Mouse (Mus musculus) stomach, embryonic 15.5 days (tissue): ENCODE data around the gene Rgsl1. TPM values are rescaled to one million over a fixed set of nuclear protein-coding genes. Genes with fewer than 3 reads are reported as not detected.

ENCODE experiments used
- ATAC-seq: fragments of 200-750 bp; cut with Nextera tagmentation; 2 replicates; pipeline ENCODE4 v1.8.0; 2017; ENCODE audit warnings: low read depth, moderate number of reproducible peaks, moderate TSS enrichment; ENCODE audit not compliant: insufficient read depth, low FRiP score
- H3K27ac ChIP-seq: fragments of 300-500 bp; sonication (generic); 2 replicates; pipeline ENCODE4 v1.5.1; 2015; ENCODE audit warnings: mild to moderate bottlenecking, inconsistent platforms
- H3K27me3 ChIP-seq: fragments of 300-500 bp; sonication (generic); replicated peaks from 2 replicates; pipeline ENCODE4 v1.6.1; 2015; ENCODE audit warnings: inconsistent platforms
- H3K36me3 ChIP-seq: fragments of 300-500 bp; sonication (generic); 2 replicates; pipeline ENCODE4 v1.6.1; 2015; ENCODE audit warnings: inconsistent platforms
- H3K4me1 ChIP-seq: fragments of 300-500 bp; sonication (generic); 2 replicates; pipeline ENCODE4 v1.6.1; 2015; ENCODE audit warnings: inconsistent platforms
- H3K4me2 ChIP-seq: fragments of 300-500 bp; sonication (generic); 2 replicates; pipeline ENCODE4 v1.6.1; 2015; ENCODE audit warnings: mild to moderate bottlenecking, inconsistent platforms
- H3K4me3 ChIP-seq: fragments of 300-500 bp; sonication (generic); replicated peaks from 2 replicates; pipeline ENCODE4 v1.5.1; 2015; ENCODE audit warnings: inconsistent platforms
- H3K9ac ChIP-seq: fragments of 300-500 bp; sonication (generic); 2 replicates; pipeline ENCODE4 v1.6.1; 2015; ENCODE audit warnings: inconsistent platforms
- H3K9me3 ChIP-seq: fragments of 300-500 bp; sonication (generic); 2 replicates; pipeline ENCODE4 v1.6.1; 2016; ENCODE audit warnings: inconsistent platforms
- WGBS: fragments of 180-500 bp; shearing (Covaris S2); methylation state at CpG from one replicate; pipeline ENCODE4 v1.1.7; 2015; 5-methylcytosine and 5-hydroxymethylcytosine counted together
- polyA plus RNA-seq: library from polyadenylated mRNA; unstranded; fragments of >200 nt; fragmentation: Nextera tagmentation; extraction: Ambion mirVana; gene quantifications from 2 replicates; pipeline ENCODE4 v1.2.1, GENCODE M21; 2015

Gene Rgsl1
- polyA plus RNA-seq, 1 experiment from 2014 or later, result 0.08 TPM

DNA sequence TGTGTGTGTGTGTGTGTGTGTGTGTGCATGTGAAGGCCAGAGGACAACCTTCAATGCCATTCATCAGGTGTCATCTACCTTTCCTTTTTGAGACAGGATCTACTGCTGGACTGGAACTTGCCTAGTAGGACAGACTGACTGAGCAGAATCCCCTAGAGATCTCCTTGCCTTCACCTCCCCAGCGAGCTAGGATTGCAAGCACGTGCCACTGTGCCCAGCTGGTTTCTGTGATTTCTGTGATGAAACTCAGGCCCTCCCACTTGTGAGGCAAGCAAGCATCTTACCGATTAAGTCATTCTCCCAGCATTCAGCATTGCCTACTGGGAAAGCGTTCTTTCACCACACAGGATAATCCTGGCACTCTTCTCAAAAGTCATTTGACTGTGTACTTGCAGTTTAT lies 13.2 kb downstream of the Rgsl1 start:
- Histone ChIP-seq H3K9ac (no peak overlapping the region), H3K27me3 (no peaks in the 10 kb centered on the region), H3K4me1 (no peaks in the 10 kb centered on the region), H3K36me3 (no peaks in the 10 kb centered on the region), H3K4me2 (no peak overlapping the region), H3K4me3 (no peak overlapping the region), H3K27ac (no peak overlapping the region), H3K9me3 (no peaks in the 10 kb centered on the region)
- ATAC-seq, result no peak
- WGBS, result 72% methylated on average over 4 of the region's 4 CpGs

DNA sequence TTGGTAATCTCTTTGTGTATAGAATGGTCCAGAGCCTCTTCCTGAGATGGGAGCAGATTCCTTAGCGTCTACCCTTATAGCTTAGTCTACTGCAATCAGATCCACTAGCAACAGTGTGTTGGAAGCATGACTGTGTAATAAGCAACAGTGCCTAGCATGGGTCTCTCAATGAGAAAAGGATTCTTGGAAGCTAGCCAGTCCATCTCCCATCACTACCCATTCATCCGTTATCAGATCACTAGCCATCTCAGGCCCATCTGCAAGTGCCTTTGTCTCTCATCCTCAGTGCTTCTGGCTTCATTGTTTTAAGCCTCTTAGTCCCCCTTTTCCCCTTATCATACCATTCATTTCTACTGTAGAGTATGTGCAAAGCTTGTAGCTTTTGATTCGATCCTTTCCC lies 23.7 kb downstream of the Rgsl1 start:
- Histone ChIP-seq H3K4me1 (no peaks in the 10 kb centered on the region), H3K27me3 (no peaks in the 10 kb centered on the region), H3K4me3 (no peak overlapping the region), H3K4me2 (no peak overlapping the region), H3K9me3 (no peaks in the 10 kb centered on the region), H3K36me3 (no peaks in the 10 kb centered on the region), H3K9ac (no peak overlapping the region), H3K27ac (no peak overlapping the region)
- WGBS, result 84% methylated on average over 3 of the region's 3 CpGs
- ATAC-seq, result no peak

DNA sequence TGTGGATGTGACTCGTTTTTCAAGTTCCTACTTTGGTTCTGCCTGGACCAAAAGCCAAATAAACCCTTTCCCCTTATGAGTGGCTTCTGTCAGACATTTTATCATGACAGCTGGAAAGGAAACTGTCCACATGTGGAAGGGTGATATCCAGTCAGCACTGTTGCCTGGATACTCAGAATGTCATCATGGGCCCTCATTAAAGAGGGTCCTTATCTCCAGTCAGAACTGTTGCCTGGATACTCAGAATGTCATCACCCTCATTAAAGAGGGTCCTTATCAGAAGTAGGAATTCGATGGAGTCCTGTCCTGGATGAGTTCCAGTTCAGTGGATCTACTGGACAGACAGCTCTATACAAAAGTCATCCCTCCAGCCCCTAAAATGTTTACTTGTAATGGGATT lies 29.7 kb downstream of the Rgsl1 start:
- no peak overlapping the region for H3K4me2 ChIP-seq
- no peaks in the 10 kb centered on the region for H3K27me3 ChIP-seq
- no peaks in the 10 kb centered on the region for H3K4me1 ChIP-seq
- WGBS, result 18% methylated on average over 2 of the region's 2 CpGs
- H3K27ac ChIP-seq, result no peak overlapping the region
- H3K9ac ChIP-seq, result no peak overlapping the region
- no peak overlapping the region for H3K4me3 ChIP-seq
- no peaks in the 10 kb centered on the region for H3K9me3 ChIP-seq
- ATAC-seq, result no peak
- no peaks in the 10 kb centered on the region for H3K36me3 ChIP-seq

DNA sequence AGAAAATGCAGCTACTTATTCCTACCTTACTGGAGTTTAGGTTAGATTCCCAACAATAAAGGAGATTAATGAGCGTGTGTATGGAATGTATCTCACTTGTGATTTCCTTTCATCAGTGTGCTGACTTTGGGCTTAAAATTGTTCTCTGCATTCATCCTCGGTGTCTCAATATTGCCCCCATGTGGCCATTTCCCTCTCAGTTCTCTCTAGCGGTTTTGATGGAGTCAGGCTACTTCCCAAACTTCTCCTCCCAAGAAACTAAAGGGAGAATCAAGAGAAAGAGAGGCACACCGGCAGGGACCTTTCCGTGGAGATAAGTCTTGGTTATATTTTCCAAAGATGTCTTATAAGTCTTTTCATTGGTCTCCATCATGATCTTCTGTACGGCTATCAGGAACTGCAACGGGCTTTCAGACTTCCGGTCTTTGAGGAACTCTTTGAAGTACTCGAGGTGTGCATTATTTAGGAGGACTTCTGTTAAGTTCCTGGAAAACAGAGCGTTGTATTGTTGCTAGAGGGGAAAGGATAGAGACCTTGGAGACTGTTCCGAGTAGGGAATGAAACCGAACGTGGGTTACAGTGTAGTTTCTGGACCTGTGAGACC lies 36.5 kb downstream of the Rgsl1 start:
- no peaks in the 10 kb centered on the region for H3K27me3 ChIP-seq
- 0 out of 2 replicates have a peak overlapping the region, but pooled peaks have one; percentile 23 for H3K4me2 ChIP-seq
- ATAC-seq, result no peak
- no peak overlapping the region for H3K4me3 ChIP-seq
- no peaks in the 10 kb centered on the region for H3K36me3 ChIP-seq
- H3K27ac ChIP-seq, result no peak overlapping the region
- WGBS, result 45% methylated on average over 13 of the region's 13 CpGs
- no peaks in the 10 kb centered on the region for H3K4me1 ChIP-seq
- no peak overlapping the region for H3K9ac ChIP-seq
- H3K9me3 ChIP-seq, result no peaks in the 10 kb centered on the region

DNA sequence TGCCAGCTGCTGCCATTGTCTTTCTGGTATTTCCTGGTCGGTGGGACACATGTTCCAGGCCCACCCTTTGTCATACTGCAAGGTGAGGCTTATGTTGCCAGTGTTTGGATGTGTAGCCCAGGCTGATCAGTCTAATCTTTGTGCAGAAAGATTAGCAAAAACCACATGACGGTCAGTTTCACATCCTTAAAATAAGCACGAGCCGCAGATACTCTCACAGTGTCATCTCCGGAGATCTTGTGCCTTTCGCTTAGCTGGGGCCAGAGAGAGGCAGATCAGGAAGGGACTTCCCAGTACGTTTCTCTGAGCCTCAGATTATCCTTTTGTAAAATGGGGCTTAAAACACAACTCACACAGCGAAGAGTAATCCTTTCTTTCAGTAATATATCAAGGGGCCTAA lies 40.4 kb downstream of the Rgsl1 start:
- 70% methylated on average over 8 of the region's 8 CpGs for WGBS
- Histone ChIP-seq H3K9me3 (no peaks in the 10 kb centered on the region), H3K4me1 (no peaks in the 10 kb centered on the region), H3K36me3 (no peaks in the 10 kb centered on the region), H3K4me2 (no peak overlapping the region), H3K9ac (no peak overlapping the region), H3K27me3 (no peaks in the 10 kb centered on the region), H3K27ac (no peak overlapping the region), H3K4me3 (no peak overlapping the region)
- ATAC-seq, result no peak

DNA sequence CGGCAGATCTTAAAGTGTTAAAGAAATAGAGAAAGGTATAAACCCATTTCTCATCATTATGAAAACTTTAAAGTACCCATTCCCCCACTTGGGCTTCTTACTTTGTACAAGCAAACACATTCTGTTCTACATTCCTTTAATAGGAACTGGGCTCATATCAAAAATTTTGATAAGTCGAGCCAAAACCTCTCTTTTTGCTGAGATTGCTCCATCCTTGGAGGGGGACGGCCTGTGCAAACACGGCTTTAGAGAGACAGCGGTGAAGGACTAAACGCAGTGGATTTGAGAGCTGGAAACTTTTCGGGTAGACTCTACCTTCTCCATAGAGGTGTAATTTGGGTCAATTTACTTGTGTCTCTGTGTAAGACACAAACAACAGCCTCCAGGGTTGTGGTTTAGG lies 41.3 kb downstream of the Rgsl1 start:
- WGBS, result 72% methylated on average over 7 of the region's 7 CpGs
- Histone ChIP-seq H3K9ac (no peak overlapping the region), H3K36me3 (no peaks in the 10 kb centered on the region), H3K4me3 (no peak overlapping the region), H3K27ac (no peak overlapping the region), H3K27me3 (no peaks in the 10 kb centered on the region), H3K4me1 (no peaks in the 10 kb centered on the region), H3K4me2 (no peak overlapping the region), H3K9me3 (no peaks in the 10 kb centered on the region)
- ATAC-seq, result no peak

DNA sequence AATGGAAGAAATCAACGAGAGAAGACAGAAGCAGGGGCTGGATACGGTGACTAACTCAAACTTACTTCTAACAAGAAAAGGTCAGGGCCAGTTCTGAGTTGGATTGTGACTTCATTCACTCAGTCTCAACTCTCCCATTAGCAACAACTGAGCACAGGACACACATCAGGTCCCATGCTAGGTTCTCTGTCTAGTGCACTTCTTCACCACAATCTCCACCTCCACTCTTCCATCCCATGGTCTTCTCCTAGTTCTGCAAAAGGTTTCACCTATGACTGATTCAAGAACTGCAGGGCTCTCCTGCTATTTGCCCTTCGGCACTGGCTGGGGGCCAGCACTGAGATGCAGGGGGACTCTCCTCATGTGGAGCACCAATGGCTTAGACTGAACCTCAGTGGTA lies 49.7 kb downstream of the Rgsl1 start:
- H3K4me3 ChIP-seq, result no peak overlapping the region
- ATAC-seq, result no peak
- H3K27me3 ChIP-seq, result no peaks in the 10 kb centered on the region
- no peaks in the 10 kb centered on the region for H3K36me3 ChIP-seq
- H3K4me1 ChIP-seq, result no peaks in the 10 kb centered on the region
- H3K9me3 ChIP-seq, result no peaks in the 10 kb centered on the region
- no peak overlapping the region for H3K4me2 ChIP-seq
- H3K9ac ChIP-seq, result no peak overlapping the region
- WGBS, result 80% methylated on average over 3 of the region's 3 CpGs
- H3K27ac ChIP-seq, result no peak overlapping the region

DNA sequence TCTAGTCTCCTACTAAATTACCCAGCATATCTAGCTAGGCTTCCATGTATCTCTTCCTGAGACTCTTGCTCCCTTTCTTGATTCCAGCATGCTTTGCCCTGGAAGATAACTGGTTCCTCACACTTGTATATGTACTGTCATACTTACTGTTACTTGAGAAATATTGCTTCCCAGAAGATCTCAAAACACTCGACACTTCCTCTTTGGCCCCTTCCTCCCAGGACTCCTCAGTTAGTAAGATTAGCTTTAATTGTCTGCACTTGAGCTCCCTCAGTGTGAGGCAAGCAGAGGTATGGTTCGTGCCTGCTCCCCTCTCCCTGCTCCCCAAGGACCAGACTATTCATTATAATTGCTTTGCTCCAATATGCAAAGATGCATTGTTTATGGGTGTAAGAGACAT lies 53.2 kb downstream of the Rgsl1 start:
- no peaks in the 10 kb centered on the region for H3K27me3 ChIP-seq
- no peaks in the 10 kb centered on the region for H3K9me3 ChIP-seq
- H3K4me1 ChIP-seq, result no peaks in the 10 kb centered on the region
- H3K4me3 ChIP-seq, result no peak overlapping the region
- H3K27ac ChIP-seq, result no peak overlapping the region
- 55% methylated on average over 2 of the region's 2 CpGs for WGBS
- H3K36me3 ChIP-seq, result no peaks in the 10 kb centered on the region
- ATAC-seq, result no peak
- no peak overlapping the region for H3K9ac ChIP-seq
- no peak overlapping the region for H3K4me2 ChIP-seq

DNA sequence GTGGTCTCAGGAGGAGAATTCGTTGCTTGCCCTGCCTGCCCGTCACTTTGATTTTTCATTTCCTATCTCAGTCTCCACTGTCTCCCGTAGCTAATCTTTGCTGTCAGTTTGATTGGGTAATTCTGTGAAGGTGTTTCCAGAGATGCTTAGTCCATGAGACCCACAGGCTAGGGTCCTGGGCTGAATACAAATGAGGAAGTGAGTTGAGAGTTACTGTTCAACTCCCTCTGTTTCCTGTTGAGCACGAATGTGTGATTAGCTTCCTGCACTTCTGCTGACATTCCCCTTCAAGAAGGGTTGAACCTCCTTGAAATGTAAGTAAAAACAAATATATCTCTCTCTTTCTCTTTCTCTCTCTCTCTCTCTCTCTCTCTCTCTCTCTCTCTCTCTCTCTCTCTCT lies 58.3 kb downstream of the Rgsl1 start:
- Histone ChIP-seq H3K4me2 (no peak overlapping the region), H3K27me3 (no peaks in the 10 kb centered on the region), H3K9me3 (no peaks in the 10 kb centered on the region), H3K4me3 (no peak overlapping the region), H3K4me1 (no peaks in the 10 kb centered on the region), H3K27ac (no peak overlapping the region), H3K36me3 (no peaks in the 10 kb centered on the region), H3K9ac (no peak overlapping the region)
- 56% methylated on average over 4 of the region's 4 CpGs for WGBS
- ATAC-seq, result no peak

DNA sequence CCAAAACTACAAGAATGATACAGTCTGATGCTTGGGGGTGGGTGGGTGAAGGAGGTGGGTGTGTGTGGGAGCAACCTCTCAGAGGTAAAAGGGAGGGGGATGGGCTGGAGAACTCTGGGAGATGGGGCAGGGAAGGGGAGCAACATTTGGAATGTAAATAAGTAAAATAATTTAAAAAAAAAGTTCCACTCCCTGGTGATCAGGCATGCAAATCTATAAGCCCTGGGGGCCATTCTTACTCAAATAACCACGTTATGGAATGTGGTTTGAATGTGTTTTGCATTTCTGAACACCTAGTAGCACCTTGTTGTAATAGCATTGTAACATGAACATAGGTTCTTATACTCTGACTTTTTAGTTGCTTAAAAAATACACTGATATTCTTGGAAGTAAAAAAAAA lies 60.6 kb downstream of the Rgsl1 start:
- Histone ChIP-seq H3K27me3 (no peaks in the 10 kb centered on the region), H3K27ac (no peak overlapping the region), H3K4me1 (no peaks in the 10 kb centered on the region), H3K9me3 (no peaks in the 10 kb centered on the region), H3K4me2 (no peak overlapping the region), H3K36me3 (no peaks in the 10 kb centered on the region), H3K9ac (no peak overlapping the region), H3K4me3 (no peak overlapping the region)
- no peak for ATAC-seq
- WGBS, result 44% methylated on average over 1 of the region's 1 CpGs

DNA sequence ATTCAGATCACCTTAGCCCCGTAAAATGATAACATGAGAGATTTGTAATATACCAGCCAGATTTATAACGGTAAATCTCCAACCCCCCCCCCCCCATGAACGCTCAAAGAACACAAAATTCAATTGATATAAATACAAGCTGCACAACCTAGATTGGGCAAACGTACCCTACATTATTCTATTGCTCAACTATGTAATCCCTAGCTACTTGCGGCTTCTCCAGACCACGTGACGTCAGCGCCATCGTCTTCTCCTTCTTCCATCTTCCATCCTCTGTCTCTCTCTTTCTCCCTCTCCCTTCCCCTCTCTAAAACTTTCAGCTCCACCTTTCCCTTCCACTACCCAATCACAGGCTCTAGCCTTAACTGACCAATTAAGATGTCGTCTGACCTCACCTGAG lies 65.7 kb downstream of the Rgsl1 start:
- 84% methylated on average over 10 of the region's 10 CpGs for WGBS
- H3K27ac ChIP-seq, result no peak overlapping the region
- no peak overlapping the region for H3K4me2 ChIP-seq
- H3K9me3 ChIP-seq, result no peaks in the 10 kb centered on the region
- no peak overlapping the region for H3K4me3 ChIP-seq
- no peak for ATAC-seq
- no peaks in the 10 kb centered on the region for H3K4me1 ChIP-seq
- H3K9ac ChIP-seq, result no peak overlapping the region
- no peaks in the 10 kb centered on the region for H3K27me3 ChIP-seq
- no peaks in the 10 kb centered on the region for H3K36me3 ChIP-seq

DNA sequence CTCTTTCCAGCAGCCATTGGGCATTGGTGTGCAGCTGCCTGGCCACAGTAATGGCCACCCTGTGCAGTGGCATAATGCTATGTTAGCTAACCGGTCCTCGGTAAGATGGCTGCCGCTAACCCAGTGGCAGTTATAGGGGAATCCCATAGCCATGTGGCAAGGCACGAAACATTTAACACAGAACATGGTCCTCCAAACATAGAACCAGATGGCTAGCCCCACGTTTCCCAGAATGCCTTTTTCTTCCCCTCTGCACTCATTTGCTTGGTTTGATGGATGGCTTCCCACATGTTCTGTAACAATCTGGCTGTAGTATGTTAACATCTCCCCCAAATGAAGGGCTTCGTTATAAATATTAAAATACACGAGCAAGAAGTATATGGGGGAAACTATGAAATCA lies 67.7 kb downstream of the Rgsl1 start:
- H3K9me3 ChIP-seq, result no peaks in the 10 kb centered on the region
- WGBS, result 80% methylated on average over 7 of the region's 7 CpGs
- no peak for ATAC-seq
- no peaks in the 10 kb centered on the region for H3K36me3 ChIP-seq
- H3K4me3 ChIP-seq, result no peak overlapping the region
- no peaks in the 10 kb centered on the region for H3K27me3 ChIP-seq
- no peak overlapping the region for H3K9ac ChIP-seq
- no peak overlapping the region for H3K27ac ChIP-seq
- H3K4me1 ChIP-seq, result no peaks in the 10 kb centered on the region
- no peak overlapping the region for H3K4me2 ChIP-seq

DNA sequence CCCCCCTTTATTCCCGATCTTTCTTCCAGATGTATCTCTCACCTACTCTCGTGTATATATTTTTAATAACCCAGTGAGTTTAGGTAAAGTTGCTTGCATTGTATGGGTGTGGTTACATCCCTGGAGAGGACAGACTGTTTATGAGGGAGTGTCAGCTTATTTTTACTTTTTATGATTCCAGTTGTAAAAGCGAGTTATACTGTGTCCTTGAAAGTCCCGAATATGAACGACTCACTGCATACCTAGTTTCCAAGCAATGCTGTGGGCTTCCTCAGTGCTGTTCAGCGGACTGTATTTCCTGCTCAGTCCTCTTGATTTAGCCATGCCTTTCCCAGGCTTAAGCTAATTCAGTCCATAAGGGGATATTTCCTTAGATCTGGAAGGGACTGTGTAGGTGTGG lies 68.8 kb downstream of the Rgsl1 start:
- Histone ChIP-seq H3K27ac (no peak overlapping the region), H3K9me3 (no peaks in the 10 kb centered on the region), H3K4me2 (no peak overlapping the region), H3K36me3 (no peaks in the 10 kb centered on the region), H3K4me1 (no peaks in the 10 kb centered on the region), H3K4me3 (no peak overlapping the region), H3K27me3 (no peaks in the 10 kb centered on the region), H3K9ac (no peak overlapping the region)
- 70% methylated on average over 6 of the region's 6 CpGs for WGBS
- ATAC-seq, result no peak
